Mouse (Mus musculus) stomach, postnatal 0 days (tissue): ENCODE measurements at regions not wholly inside any gene's neighbourhood (a gene's known extent, or its start where the extent isn't known, plus 50 kb on each side); places are given as distances from the start of the nearest gene placed in this dataset.
"Not testable (repeated sequence)": the region's sequence is repeated elsewhere in the genome, so short reads cannot be mapped to it uniquely, and the experiment has no call there.

Experiments used
- ATAC-seq: fragments of 200-750 bp; cut with Nextera tagmentation; 2 replicates; pipeline ENCODE4 v1.8.0; 2017; ENCODE audit not compliant: low FRiP score, low TSS enrichment
- DNase-seq: peaks from one replicate; pipeline ENCODE4 v3.0.0-alpha.2; 2016; ENCODE audit warnings: low spot score
- H3K27ac ChIP-seq: fragments of 300-500 bp; sonication (generic); replicated peaks from 2 replicates; pipeline ENCODE4 v1.5.1; 2014; ENCODE audit warnings: mild to moderate bottlenecking, control low read depth
- H3K27me3 ChIP-seq: fragments of 300-500 bp; sonication (generic); 2 replicates; pipeline ENCODE4 v1.6.1; 2014; ENCODE audit warnings: low read length; ENCODE audit not compliant: control insufficient read depth, insufficient read depth
- H3K36me3 ChIP-seq: fragments of 300-500 bp; sonication (generic); 2 replicates; pipeline ENCODE4 v1.6.1; 2014; ENCODE audit warnings: low read length, mixed read lengths; ENCODE audit not compliant: control insufficient read depth, insufficient read depth
- H3K4me1 ChIP-seq: fragments of 300-500 bp; sonication (generic); replicated peaks from 2 replicates; pipeline ENCODE4 v1.6.1; 2014; ENCODE audit warnings: antibody characterized with exemption; ENCODE audit not compliant: control insufficient read depth, insufficient read depth
- H3K4me2 ChIP-seq: fragments of 300-500 bp; sonication (generic); replicated peaks from 2 replicates; pipeline ENCODE4 v1.6.1; 2014; ENCODE audit warnings: low read depth, mild to moderate bottlenecking, control low read depth, moderate library complexity
- H3K4me3 ChIP-seq: fragments of 300-500 bp; sonication (generic); 2 replicates; pipeline ENCODE4 v1.5.1; 2014; ENCODE audit warnings: low read depth, low read length, control low read depth
- H3K9ac ChIP-seq: fragments of 300-500 bp; sonication (generic); 2 replicates; pipeline ENCODE4 v1.6.1; 2014; ENCODE audit warnings: mild to moderate bottlenecking, low read length, control low read depth, mixed read lengths
- H3K9me3 ChIP-seq: fragments of 300-500 bp; sonication (generic); 2 replicates; pipeline ENCODE4 v1.6.1; 2016; ENCODE audit warnings: low read length; ENCODE audit not compliant: control insufficient read depth
- CTCF ChIP-seq: IDR thresholded peaks from 2 replicates; pipeline ENCODE4 v1.5.1; 2016; ENCODE audit warnings: antibody characterized with exemption, low read depth, mild to moderate bottlenecking, moderate library complexity
- EP300 ChIP-seq: optimal IDR thresholded peaks from 2 replicates; pipeline ENCODE3; 2016; ENCODE audit warnings: antibody characterized with exemption
- whole genome bisulfite sequencing: fragments of 180-500 bp; shearing (Covaris S2); extraction: QIAGEN DNeasy Blood & Tissue Kit; methylation state at CpG from one replicate; pipeline ENCODE4 v1.1.7; 2014; 5-methylcytosine and 5-hydroxymethylcytosine counted together

DNA sequence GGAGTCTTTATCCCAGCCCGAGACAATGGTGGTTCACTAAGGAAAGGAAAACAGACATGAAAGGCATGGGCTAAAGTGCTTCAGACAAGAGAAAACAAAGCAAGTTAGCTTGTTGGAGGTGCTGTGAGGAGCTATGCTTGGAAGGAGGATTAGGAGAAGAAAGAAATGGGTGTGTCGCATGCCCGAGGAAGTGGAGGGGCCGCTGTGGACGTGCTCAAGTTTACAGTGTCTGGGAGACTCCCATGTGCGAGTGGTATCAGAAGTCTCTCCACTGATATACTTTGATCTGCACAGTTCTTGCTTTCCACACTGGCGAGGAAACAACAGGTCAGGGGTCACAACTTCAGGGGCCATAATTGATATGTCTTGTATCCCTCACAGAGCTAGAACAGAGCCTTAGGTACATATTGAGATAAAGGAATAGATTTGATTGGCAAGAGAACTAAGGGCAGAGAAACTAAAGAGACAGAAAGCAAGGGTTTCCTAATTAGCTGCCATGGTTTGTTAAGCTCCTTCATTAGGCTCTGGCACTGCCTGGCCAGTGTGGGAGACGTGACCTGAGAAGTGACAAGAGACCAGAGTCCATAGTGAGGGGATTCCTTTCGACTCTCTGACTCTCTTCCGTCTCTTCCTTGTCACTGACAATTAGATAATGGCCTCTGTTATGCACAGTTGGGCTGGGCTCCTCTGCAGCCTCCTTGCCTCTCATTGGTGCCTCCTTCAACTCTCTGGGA lies 93.1 kb downstream of the Enc1 start:
- ATAC-seq: no peak
- WGBS: 45% methylated on average over 10 of the region's 10 CpGs
- no peak overlapping the region for H3K27ac ChIP-seq
- H3K27me3 ChIP-seq: no peaks in the 10 kb centered on the region; the same call in 1 of the 2 replicates
- no peaks in the 10 kb centered on the region for H3K9me3 ChIP-seq
- no peak for DNase-seq
- TF ChIP-seq EP300 (no peak), CTCF (no peak)
- no peaks in the 10 kb centered on the region for H3K4me1 ChIP-seq
- H3K4me2 ChIP-seq: no peak overlapping the region
- no peak overlapping the region for H3K4me3 ChIP-seq
- no peak overlapping the region for H3K9ac ChIP-seq
- no peaks in the 10 kb centered on the region for H3K36me3 ChIP-seq

DNA sequence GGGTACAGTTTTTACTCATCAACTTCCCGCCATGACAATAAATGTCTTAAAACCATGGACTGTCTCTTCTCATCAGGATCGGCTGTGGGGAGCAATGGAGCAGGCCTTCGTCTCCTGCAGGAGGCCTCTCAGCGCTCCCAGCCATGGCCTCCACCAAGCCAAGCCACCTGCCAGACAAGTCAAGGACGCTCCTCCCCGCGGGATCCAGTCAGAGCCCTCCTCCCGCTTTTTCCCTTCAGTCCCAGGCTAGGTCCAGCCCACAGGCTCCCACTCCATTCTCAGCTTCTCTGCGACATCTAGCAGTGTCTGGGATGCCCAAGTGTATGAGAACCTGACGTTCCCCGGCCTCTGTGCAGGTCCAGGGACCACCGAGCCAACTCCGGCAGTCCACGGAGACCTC lies 90.2 kb downstream of the Enc1 start:
- H3K4me1 ChIP-seq: no peaks in the 10 kb centered on the region
- no peak overlapping the region for H3K27ac ChIP-seq
- H3K4me2 ChIP-seq: no peak overlapping the region
- H3K9ac ChIP-seq: no peak overlapping the region
- ATAC-seq (no peak), DNase-seq (no peak)
- H3K27me3 ChIP-seq: no peaks in the 10 kb centered on the region; the same call in 1 of the 2 replicates
- no peak overlapping the region for H3K4me3 ChIP-seq
- TF ChIP-seq EP300 (no peak), CTCF (no peak)
- no peaks in the 10 kb centered on the region for H3K9me3 ChIP-seq
- H3K36me3 ChIP-seq: no peaks in the 10 kb centered on the region
- 92% methylated on average over 14 of the region's 14 CpGs for WGBS

- not testable (repeated sequence) for H3K36me3 ChIP-seq, H3K4me1 ChIP-seq, H3K27ac ChIP-seq, H3K4me2 ChIP-seq, DNase-seq, H3K9ac ChIP-seq, H3K4me3 ChIP-seq, ATAC-seq, H3K9me3 ChIP-seq, H3K27me3 ChIP-seq
- WGBS: 67% methylated on average over 4 of the region's 4 CpGs
Measured at GRCm38 (mm10) chr13:97321307-97321706, 80.4 kb downstream of the Enc1 start.

GRCm38 (mm10) chr13:97320756-97321155 lies 79.9 kb downstream of the Enc1 start:
- ATAC-seq: no peak
- Histone ChIP-seq H3K27me3 (no peaks in the 10 kb centered on the region), H3K4me1 (no peaks in the 10 kb centered on the region), H3K9ac (no peak overlapping the region), H3K27ac (no peak overlapping the region), H3K4me3 (no peak overlapping the region), H3K9me3 (no peaks in the 10 kb centered on the region), H3K4me2 (no peak overlapping the region), H3K36me3 (no peaks in the 10 kb centered on the region)
- 27% methylated on average over 4 of the region's 4 CpGs for WGBS
- TF ChIP-seq EP300: no peak
- TF ChIP-seq CTCF: no peak
- DNase-seq: no peak

DNA sequence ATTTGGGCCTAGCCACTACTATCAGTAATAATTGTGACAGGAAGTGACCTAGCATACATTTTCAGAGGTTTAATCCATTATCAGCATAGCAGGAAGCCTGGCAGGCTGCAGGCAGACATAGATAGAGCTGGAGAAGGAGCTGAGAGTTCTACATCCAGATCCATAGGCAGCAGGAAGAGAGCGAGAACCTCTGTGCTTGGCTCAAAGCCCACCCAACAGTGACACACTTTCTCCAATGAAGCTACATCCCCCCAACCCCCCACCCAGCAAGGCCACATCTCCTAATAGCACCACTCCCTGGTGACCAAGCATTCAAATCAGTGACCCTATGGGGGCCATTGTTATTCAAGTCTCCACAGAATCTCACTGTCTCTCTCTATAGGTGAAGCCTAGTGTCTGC lies 79.4 kb downstream of the Enc1 start:
- H3K4me3 ChIP-seq: no peak overlapping the region
- no peak overlapping the region for H3K9ac ChIP-seq
- H3K4me1 ChIP-seq: no peaks in the 10 kb centered on the region
- no peaks in the 10 kb centered on the region for H3K27me3 ChIP-seq
- DNase-seq: no peak
- no peak for TF ChIP-seq CTCF
- TF ChIP-seq EP300: no peak
- no peak overlapping the region for H3K4me2 ChIP-seq
- ATAC-seq: no peak
- 74% methylated on average over 1 of the region's 1 CpGs for WGBS
- H3K9me3 ChIP-seq: no peaks in the 10 kb centered on the region
- no peaks in the 10 kb centered on the region for H3K36me3 ChIP-seq
- H3K27ac ChIP-seq: no peak overlapping the region

DNA sequence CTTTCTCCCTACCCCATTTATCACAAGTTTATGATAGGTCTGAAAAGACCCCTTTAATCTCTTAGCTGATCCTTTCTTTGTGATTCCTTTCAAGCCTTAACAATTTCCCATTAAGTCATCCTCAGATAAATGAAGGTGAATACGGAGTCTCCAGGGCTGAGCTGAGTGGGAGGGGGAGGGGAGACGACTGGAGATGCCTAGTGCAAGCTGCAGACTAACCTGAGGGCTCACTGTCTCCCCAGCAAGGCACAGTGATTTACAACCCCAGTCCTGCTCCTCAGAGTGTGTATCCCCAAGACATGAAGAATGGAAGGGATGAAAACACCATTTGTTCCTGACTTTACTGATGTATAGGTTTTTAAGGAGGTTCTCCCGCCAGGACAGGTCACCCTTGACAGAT lies 76.7 kb downstream of the Enc1 start:
- TF ChIP-seq CTCF (no peak), EP300 (no peak)
- H3K4me2 ChIP-seq: no peak overlapping the region
- 21% methylated on average over 3 of the region's 3 CpGs for WGBS

More for the DNA sequence above, 76.7 kb downstream of the Enc1 start:
- Histone ChIP-seq H3K27me3 (no peaks in the 10 kb centered on the region), H3K9me3 (no peaks in the 10 kb centered on the region), H3K4me3 (no peak overlapping the region), H3K9ac (no peak overlapping the region), H3K4me1 (no peaks in the 10 kb centered on the region), H3K36me3 (no peaks in the 10 kb centered on the region), H3K27ac (no peak overlapping the region)
- ATAC-seq (no peak), DNase-seq (no peak)
